Mouse (Mus musculus) cerebral cortex, adult 2 months (tissue): Measurements from ENCODE around the gene Pkm.

Source experiments
- WGBS: fragments of 180-500 bp; shearing (Covaris S2); methylation state at CpG from one replicate; pipeline ENCODE4 v1.1.7; 2018; 5-methylcytosine and 5-hydroxymethylcytosine counted together

Pkm gene

DNA sequence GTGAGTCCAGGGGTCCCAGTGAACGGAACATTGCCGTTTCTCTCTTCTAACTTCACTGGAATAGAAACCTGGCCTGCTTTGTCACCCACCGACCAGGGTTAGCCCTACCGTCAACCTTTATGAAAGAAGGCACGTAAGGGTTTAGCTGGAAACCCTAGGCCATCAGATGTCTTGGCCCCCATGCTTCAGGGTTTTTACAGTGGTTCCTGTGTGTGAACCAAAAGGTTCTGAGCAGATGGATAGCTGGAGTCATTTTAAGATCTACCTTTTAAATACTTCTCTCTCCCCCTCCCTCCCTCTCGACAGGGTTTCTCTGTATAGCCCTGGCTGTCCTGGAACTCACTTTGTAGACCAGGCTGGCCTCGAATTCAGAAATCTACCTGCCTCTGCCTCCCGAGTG, 9.8 kb downstream of the Pkm start:
- WGBS = 83% methylated on average over 8 of the region's 8 CpGs

- WGBS = 35% methylated on average over 1 of the region's 1 CpGs
Measured at GRCm38 (mm10) chr9:59666813-59667212, 10.6 kb downstream of the Pkm start.

- 28% methylated on average over 4 of the region's 4 CpGs for WGBS
Measured at GRCm38 (mm10) chr9:59667250-59667649, 11.1 kb downstream of the Pkm start.

DNA sequence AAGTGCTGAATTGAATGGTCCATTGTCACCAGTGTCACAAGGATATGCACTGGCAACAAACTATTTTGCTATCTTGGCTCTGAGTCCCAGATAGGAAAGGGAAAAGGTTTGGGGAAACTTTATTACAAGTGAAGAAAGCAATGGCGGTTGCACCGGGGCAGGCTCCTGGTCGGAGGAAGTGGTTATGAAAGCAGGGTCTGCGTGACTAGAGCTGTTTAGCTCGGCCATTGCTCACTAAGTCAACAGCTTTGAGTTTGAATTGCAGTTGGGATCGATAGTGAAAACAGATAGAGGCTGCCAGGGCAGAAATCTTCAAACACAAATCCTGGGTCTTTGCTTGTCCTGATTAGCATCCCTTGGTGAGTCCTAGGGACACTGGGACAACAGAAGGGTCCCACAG, 11.7 kb downstream of the Pkm start:
- WGBS = 67% methylated on average over 6 of the region's 6 CpGs

DNA sequence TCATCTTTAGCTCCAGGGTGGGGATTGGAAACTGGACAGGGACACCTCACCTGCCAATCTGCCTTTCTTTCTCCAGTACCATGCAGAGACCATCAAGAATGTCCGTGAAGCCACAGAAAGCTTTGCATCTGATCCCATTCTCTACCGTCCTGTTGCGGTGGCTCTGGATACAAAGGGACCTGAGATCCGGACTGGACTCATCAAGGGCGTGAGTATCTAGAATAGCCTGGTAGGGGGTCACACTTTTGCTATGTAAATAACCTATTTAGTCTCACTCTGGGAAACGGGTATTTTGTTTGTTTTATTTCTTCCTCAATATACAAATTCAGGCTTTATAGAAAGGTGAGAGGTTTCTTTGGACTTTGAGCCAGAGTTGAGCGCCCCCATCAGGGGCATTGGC, 12.3 kb downstream of the Pkm start:
- WGBS = 73% methylated on average over 7 of the region's 7 CpGs

- 61% methylated on average over 4 of the region's 4 CpGs for whole genome bisulfite sequencing
Measured at GRCm38 (mm10) chr9:59669172-59669571, 13.0 kb downstream of the Pkm start.

DNA sequence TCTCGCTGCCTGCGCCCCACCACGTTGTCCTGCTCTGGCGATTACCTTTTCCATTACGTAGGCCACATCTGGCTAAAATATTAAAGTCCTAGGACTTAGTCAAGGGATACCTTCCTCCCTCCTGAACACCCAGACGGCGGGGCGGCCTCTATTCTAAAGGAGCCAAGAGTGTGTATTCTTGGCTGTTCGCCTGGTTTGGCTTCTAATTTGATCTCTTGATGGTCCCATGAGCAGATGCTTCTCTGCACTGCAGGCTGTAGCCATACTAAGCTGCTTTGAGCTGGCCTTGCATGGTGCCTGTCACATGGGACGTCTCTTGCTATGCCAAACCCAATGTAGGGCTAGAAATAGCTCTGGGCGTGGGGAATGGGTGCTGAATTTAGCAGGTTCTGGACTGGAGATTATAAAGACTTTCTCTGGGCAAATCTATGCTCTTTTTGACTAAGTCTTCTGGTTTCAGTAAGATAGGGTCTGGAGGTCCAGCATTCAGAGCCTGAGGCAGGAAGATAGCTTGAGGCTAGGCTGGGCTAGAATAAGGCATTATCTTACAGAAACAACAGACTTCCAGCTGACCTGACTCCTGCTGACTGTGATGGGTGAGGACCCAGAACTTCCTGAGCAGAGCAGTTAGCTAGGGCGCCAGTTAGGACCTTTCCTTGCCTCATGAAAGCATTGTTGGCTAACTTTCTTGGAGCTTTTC, 16.2 kb downstream of the Pkm start:
- WGBS = 53% methylated on average over 12 of the region's 12 CpGs

DNA sequence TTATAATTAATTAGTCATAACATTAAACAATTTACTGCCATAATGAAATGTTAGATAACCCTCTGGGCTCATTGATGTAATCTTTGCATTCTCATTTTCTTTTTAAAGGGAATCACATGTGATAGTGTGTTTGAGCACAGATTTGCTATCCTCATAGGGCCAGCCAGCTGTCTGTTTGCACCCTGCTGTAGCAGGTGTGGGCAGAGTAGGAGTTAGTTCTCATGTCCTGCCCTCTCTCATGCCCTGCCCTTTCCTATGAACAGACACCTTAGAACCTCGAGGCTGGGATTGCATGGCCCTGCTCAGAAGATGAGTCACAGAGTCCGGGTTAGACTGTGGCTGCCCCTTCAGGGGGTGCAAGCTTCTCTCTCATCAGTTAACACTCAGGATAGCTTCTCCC, 17.3 kb downstream of the Pkm start:
- WGBS = 45% methylated on average over 2 of the region's 2 CpGs

DNA sequence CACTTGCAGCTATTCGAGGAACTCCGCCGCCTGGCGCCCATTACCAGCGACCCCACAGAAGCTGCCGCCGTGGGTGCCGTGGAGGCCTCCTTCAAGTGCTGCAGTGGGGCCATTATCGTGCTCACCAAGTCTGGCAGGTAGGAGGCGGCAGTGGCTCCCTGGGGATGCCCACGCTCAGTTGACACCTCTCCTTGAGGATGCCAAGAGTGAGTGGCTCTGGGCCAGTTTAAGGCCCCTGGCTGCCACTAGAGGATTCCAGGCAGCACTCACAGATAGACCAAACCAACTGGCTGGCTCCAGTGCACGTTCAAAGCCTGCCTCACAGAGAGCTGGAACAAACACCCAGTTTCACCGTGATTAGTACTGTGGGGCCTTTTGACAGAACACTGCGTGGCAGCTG, 19.4 kb downstream of the Pkm start:
- 43% methylated on average over 14 of the region's 14 CpGs for WGBS

DNA sequence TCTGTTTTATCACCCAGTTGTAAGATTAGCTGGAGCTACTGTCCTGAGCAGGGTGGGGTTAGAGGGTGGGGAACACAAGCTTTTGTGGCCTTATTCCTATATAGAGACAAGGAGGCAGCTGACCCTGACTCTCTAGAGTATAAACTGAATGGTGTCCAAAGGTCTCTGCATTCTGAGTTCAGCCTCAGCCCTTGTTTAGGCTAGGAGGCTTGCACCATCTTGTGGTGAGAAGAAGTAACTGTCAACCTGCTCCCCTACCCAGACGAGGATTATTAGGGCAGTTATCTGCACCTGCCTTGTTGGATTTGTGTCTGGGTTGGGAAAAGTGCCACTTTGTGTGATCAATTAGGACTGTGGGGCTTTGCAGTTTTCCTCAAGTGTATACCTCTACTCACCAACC, 22.1 kb downstream of the Pkm start:
- WGBS = 7% methylated on average over 1 of the region's 1 CpGs

- WGBS = 3% methylated on average over 47 of the region's 47 CpGs
Measured at GRCm38 (mm10) chr9:59679678-59680533, 23.7 kb downstream of the Pkm start, which contains the start of gene Gramd2. Gramd2 (plus strand) TSS chr9:59680144.

- 20% methylated on average over 16 of the region's 16 CpGs for WGBS
Measured at GRCm38 (mm10) chr9:59680534-59680875, 24.3 kb downstream of the Pkm start.

DNA sequence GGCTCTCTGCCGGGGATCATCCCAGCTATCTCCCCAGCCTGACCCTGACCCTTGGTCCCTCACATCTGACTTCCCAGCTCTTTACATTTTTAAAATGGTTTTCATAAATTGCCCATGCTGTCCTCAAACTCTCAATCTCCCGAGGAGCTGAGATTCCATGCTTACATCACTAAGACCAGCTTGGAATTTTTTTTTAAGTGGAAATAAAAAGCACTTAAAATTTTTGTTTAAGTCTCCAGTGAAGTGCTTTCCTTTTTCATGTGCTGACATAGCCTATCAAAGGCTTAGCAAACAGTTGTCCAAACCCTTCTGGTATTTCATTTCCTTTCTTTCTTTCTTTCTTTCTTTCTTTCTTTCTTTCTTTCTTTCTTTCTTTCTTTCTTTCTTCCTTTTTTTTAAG, 27.9 kb downstream of the Pkm start:
- 74% methylated on average over 2 of the region's 2 CpGs for WGBS

GRCm38 (mm10) chr9:59687416-59688046, 31.4 kb downstream of the Pkm start:
- WGBS = 36% methylated on average over 6 of the region's 6 CpGs

- WGBS = 4% methylated on average over 23 of the region's 23 CpGs
Measured at GRCm38 (mm10) chr9:59691635-59692094, 35.5 kb downstream of the Pkm start.

GRCm38 (mm10) chr9:59692145-59692544, 36.0 kb downstream of the Pkm start:
- 10% methylated on average over 9 of the region's 9 CpGs for whole genome bisulfite sequencing

GRCm38 (mm10) chr9:59694571-59695450, 38.6 kb downstream of the Pkm start:
- WGBS = 72% methylated on average over 16 of the region's 16 CpGs

- 46% methylated on average over 3 of the region's 3 CpGs for WGBS
Measured at GRCm38 (mm10) chr9:59695451-59695813, 39.3 kb downstream of the Pkm start.

GRCm38 (mm10) chr9:59696381-59696780, 40.2 kb downstream of the Pkm start:
- WGBS = 88% methylated on average over 3 of the region's 3 CpGs

GRCm38 (mm10) chr9:59701094-59701493, 44.9 kb downstream of the Pkm start:
- 62% methylated on average over 7 of the region's 7 CpGs for WGBS

- 78% methylated on average over 6 of the region's 6 CpGs for WGBS
Measured at GRCm38 (mm10) chr9:59703099-59703498, 46.9 kb downstream of the Pkm start.
